Mouse (Mus musculus): ENCODE data around the gene Usp53. TPM values are rescaled to one million over a fixed set of nuclear protein-coding genes. Genes with fewer than 3 reads are reported as not detected.
A peak's percentile ranks its signal among the peaks of the same experiment; 100 is the strongest.
"Not testable (repeated sequence)": the region's sequence is repeated elsewhere in the genome, so short reads cannot be mapped to it uniquely, and the experiment has no call there.

Usp53 gene
- polyA plus RNA-seq, 1 experiment from 2014 or later, result 6.5 TPM

DNA sequence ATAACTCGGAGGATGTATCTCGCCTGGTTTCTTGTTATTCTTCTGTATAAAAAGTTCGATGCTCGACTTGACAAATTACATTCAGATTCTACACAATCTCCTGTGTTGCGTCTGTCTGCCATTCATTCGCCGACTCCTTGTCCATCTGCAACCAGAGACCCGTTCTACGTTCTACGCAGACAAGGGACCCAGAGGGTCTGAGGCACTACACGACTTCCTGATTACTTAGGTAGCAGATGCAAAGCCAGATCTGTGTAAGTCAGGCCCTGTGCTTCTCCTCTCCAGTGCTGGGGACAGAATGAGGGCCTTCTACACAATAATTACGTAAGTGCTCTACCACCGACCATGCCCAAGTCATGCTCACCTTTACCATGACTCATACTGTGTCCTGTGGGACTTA is 47.1 kb downstream of the Usp53 start:
- H3K27ac ChIP-seq; H3K9me3 ChIP-seq; H3K4me3 ChIP-seq; ATAC-seq (ENCODE audit: insufficient number of reproducible peaks, insufficient read depth, low FRiP score, low TSS enrichment, low read depth); H3K36me3 ChIP-seq; H3K4me2 ChIP-seq; H3K4me1 ChIP-seq; H3K27me3 ChIP-seq; H3K9ac ChIP-seq: not testable (repeated sequence)
- 77% methylated on average over 13 of the region's 13 CpGs for WGBS

GRCm38 (mm10) chr3:122932466-122932865 is 51.8 kb downstream of the Usp53 start:
- whole genome bisulfite sequencing, result 80% methylated on average over 1 of the region's 1 CpGs
- no peak overlapping the region for H3K27ac ChIP-seq
- H3K9me3 ChIP-seq, result no peaks in the 10 kb centered on the region
- no peak for ATAC-seq (ENCODE audit: insufficient number of reproducible peaks, insufficient read depth, low FRiP score, low TSS enrichment, low read depth)
- no peaks in the 10 kb centered on the region for H3K27me3 ChIP-seq
- no peaks in the 10 kb centered on the region for H3K4me1 ChIP-seq
- no peak overlapping the region for H3K4me2 ChIP-seq
- peaks cover 8% of the 10 kb centered on the region for H3K36me3 ChIP-seq
- H3K9ac ChIP-seq, result no peak overlapping the region
- H3K4me3 ChIP-seq, result no peak overlapping the region

DNA sequence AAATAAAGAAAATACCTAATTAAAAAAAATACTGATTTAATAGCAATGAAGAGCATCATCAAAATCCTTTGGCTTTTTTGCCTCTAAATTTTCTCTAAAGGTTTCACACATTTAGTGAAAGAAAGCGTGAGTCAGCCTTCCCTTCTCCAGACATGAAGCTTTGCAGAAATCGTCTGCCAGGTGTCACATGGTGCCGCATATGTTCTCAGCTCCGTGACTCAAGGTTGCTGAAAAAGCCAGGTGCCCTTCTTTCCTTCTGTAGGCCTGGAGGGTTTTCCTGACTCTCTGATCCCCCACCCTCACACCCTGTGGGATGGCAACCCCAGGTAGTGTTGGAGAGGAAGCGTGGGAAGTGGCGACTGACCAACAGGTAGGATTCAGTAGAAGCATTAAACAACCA is 54.6 kb downstream of the Usp53 start:
- H3K4me2 ChIP-seq, result no peak overlapping the region
- ATAC-seq (ENCODE audit: insufficient number of reproducible peaks, insufficient read depth, low FRiP score, low TSS enrichment, low read depth), result no peak
- H3K27me3 ChIP-seq, result no peaks in the 10 kb centered on the region
- WGBS, result 86% methylated on average over 6 of the region's 6 CpGs
- H3K27ac ChIP-seq, result no peak overlapping the region
- no peak overlapping the region for H3K9ac ChIP-seq
- peaks cover 9% of the 10 kb centered on the region; the same call in 1 of the 2 replicates for H3K4me1 ChIP-seq
- no peak overlapping the region for H3K4me3 ChIP-seq
- peaks cover 22% of the 10 kb centered on the region for H3K36me3 ChIP-seq
- no peaks in the 10 kb centered on the region for H3K9me3 ChIP-seq

- Histone ChIP-seq H3K4me2 (peak within 1 kb of the TSS; percentile 73), H3K4me1 (peaks cover 18% of the 10 kb centered on the region; the same call in 1 of the 2 replicates), H3K9me3 (no peaks in the 10 kb centered on the region), H3K9ac (peak within 1 kb of the TSS; percentile 79), H3K27ac (peak within 1 kb of the TSS; percentile 86), H3K27me3 (no peaks in the 10 kb centered on the region), H3K36me3 (peaks cover 15% of the 10 kb centered on the region), H3K4me3 (peak within 1 kb of the TSS; percentile 60)
- peak; percentile 95 for ATAC-seq (ENCODE audit: insufficient number of reproducible peaks, insufficient read depth, low FRiP score, low TSS enrichment, low read depth)
- WGBS, result under 1% methylated on average over 67 of the region's 68 CpGs
Measured at GRCm38 (mm10) chr3:122924009-122924914, 60.0 kb downstream of the Usp53 start, which contains the start of gene 1810037I17Rik. Gene 1810037I17Rik (plus strand): TSS chr3:122924203.

DNA sequence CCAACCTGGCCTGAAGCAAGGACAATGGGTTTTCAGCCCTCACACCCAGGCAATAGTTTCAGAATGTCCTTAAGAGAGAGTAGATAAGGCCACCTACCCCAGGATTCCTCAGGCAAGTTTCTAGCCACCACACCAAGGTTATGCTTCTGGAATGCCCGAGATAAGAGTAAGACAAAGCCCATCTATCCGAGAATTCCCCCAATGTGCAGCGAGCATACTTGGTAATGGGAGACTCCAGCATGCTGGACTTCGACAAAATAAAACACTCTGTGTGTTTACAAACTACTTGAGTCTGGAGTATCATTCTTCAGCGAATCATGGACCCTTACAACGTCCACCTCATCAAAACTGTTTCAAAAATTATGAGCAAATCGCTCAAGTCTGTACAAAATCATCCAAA is 61.2 kb downstream of the Usp53 start:
- ATAC-seq (ENCODE audit: insufficient number of reproducible peaks, insufficient read depth, low FRiP score, low TSS enrichment, low read depth), result no peak

GRCm38 (mm10) chr3:122921676-122922527 is 62.4 kb downstream of the Usp53 start:
- H3K27me3 ChIP-seq, result no peaks in the 10 kb centered on the region
- H3K27ac ChIP-seq, result peak overlapping the region; percentile 65; the same call in 1 of the 2 replicates
- H3K4me1 ChIP-seq, result peaks cover 18% of the 10 kb centered on the region; the same call in 1 of the 2 replicates
- no peak for ATAC-seq (ENCODE audit: insufficient number of reproducible peaks, insufficient read depth, low FRiP score, low TSS enrichment, low read depth)
- peaks cover 11% of the 10 kb centered on the region for H3K36me3 ChIP-seq
- 77% methylated on average over 8 of the region's 8 CpGs for WGBS
- H3K4me3 ChIP-seq, result no peak overlapping the region
- no peak overlapping the region for H3K9ac ChIP-seq
- no peaks in the 10 kb centered on the region for H3K9me3 ChIP-seq
- H3K4me2 ChIP-seq, result no peak overlapping the region

More for the DNA sequence above, 61.2 kb downstream of the Usp53 start:
- H3K27me3 ChIP-seq, result no peaks in the 10 kb centered on the region
- no peak overlapping the region for H3K9ac ChIP-seq
- H3K9me3 ChIP-seq, result no peaks in the 10 kb centered on the region
- H3K4me1 ChIP-seq, result peaks cover 18% of the 10 kb centered on the region; the same call in 1 of the 2 replicates
- WGBS, result 71% methylated on average over 7 of the region's 7 CpGs
- peak overlapping the region; percentile 60; the same call in 1 of the 2 replicates for H3K4me3 ChIP-seq
- H3K4me2 ChIP-seq, result peak overlapping the region; percentile 73
- H3K27ac ChIP-seq, result peak overlapping the region; percentile 71; the same call in 1 of the 2 replicates
- H3K36me3 ChIP-seq, result peaks cover 15% of the 10 kb centered on the region

DNA sequence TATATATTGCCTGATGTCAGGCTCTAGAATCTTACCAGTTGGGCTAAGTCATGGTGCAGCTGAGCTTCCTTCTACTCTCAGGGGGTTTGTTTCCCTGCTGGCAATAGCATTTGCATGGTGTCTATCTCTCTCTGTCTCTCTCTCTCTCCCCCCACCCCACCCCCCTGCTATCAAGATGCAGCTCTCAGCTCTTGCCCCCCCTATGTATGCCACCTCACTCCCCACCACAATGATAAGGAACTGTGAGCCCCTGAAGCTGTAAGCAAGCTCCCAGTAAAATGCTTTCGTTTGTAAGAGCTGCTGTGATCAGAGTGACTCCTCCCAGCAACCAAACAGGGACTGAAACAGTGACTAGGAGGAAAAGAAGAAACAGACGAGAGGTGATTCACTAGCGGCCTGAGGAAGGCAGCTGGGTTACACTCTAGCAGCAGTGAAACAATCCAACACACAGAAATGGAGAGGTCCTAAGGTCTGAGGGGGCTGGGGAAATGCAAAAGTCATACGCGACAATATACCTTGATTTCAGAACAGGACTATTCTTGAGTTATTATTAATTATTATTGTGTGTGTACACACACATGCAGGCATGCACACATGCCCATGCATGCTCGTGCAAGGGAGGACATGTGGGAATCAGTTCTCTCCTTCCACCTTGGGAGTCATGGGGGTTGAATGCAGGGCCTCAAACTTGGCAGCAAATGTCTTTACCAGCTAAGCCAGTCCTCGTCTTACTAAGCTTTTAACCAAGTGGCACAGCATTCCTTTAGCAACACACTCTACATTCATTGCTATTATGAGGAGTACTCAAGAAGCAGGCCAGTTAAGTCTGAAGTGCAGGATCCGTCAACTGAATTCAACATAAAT is 63.5 kb downstream of the Usp53 start:
- 55% methylated on average over 8 of the region's 8 CpGs for WGBS
- no peak for ATAC-seq (ENCODE audit: insufficient number of reproducible peaks, insufficient read depth, low FRiP score, low TSS enrichment, low read depth)

GRCm38 (mm10) chr3:122919260-122919659 is 65.0 kb downstream of the Usp53 start, which contains the start of gene Gm10959:
Gene Gm10959 (minus strand): TSS chr3:122919360.
- no peak for ATAC-seq (ENCODE audit: insufficient number of reproducible peaks, insufficient read depth, low FRiP score, low TSS enrichment, low read depth)
- Histone ChIP-seq H3K4me3 (no peak within 1 kb of the TSS), H3K27me3 (no peaks in the 10 kb centered on the region), H3K9ac (no peak within 1 kb of the TSS), H3K36me3 (no peaks in the 10 kb centered on the region), H3K27ac (no peak within 1 kb of the TSS), H3K9me3 (no peaks in the 10 kb centered on the region), H3K4me2 (no peak within 1 kb of the TSS), H3K4me1 (0 out of 2 replicates have a peak, but pooled peaks cover 9% of the 10 kb centered on the region)
- 77% methylated on average over 8 of the region's 8 CpGs for WGBS

More for the DNA sequence above, 63.5 kb downstream of the Usp53 start:
- Histone ChIP-seq H3K9me3 (no peaks in the 10 kb centered on the region), H3K36me3 (no peaks in the 10 kb centered on the region), H3K9ac (no peak overlapping the region), H3K4me2 (no peak overlapping the region), H3K4me3 (no peak overlapping the region), H3K27me3 (no peaks in the 10 kb centered on the region), H3K4me1 (peaks cover 10% of the 10 kb centered on the region; the same call in 1 of the 2 replicates), H3K27ac (peak overlapping the region; percentile 65)

GRCm38 (mm10) chr3:122918672-122919071 is 65.6 kb downstream of the Usp53 start:
- Histone ChIP-seq H3K4me2 (no peak overlapping the region), H3K4me3 (no peak overlapping the region), H3K27me3 (no peaks in the 10 kb centered on the region), H3K4me1 (0 out of 2 replicates have a peak, but pooled peaks cover 9% of the 10 kb centered on the region), H3K9ac (no peak overlapping the region), H3K36me3 (no peaks in the 10 kb centered on the region), H3K27ac (no peak overlapping the region), H3K9me3 (no peaks in the 10 kb centered on the region)
- 75% methylated on average over 2 of the region's 2 CpGs for WGBS
- ATAC-seq (ENCODE audit: insufficient number of reproducible peaks, insufficient read depth, low FRiP score, low TSS enrichment, low read depth), result no peak

GRCm38 (mm10) chr3:122916191-122916680 is 68.1 kb downstream of the Usp53 start:
- no peak overlapping the region for H3K4me3 ChIP-seq
- no peak overlapping the region for H3K27ac ChIP-seq
- H3K4me2 ChIP-seq, result no peak overlapping the region
- no peak for ATAC-seq (ENCODE audit: insufficient number of reproducible peaks, insufficient read depth, low FRiP score, low TSS enrichment, low read depth)
- no peaks in the 10 kb centered on the region for H3K36me3 ChIP-seq
- H3K9me3 ChIP-seq, result no peaks in the 10 kb centered on the region
- 84% methylated on average over 6 of the region's 6 CpGs for WGBS
- no peak overlapping the region for H3K9ac ChIP-seq
- H3K27me3 ChIP-seq, result no peaks in the 10 kb centered on the region
- 0 out of 2 replicates have a peak, but pooled peaks cover 4% of the 10 kb centered on the region for H3K4me1 ChIP-seq

All from embryonic facial prominence, embryonic 13.5 days (tissue).